Mouse (Mus musculus): ENCODE data around the gene Mip. TPM values are rescaled to one million over a fixed set of nuclear protein-coding genes. Genes with fewer than 3 reads are reported as not detected.

The Mip gene
- not detected for polyA plus RNA-seq (2017; shearing (Covaris generic))

GRCm38 (mm10) chr10:128225538-128225937, at the start of gene Mip:
TSS of gene Mip (plus strand) at chr10:128225838.

GRCm38 (mm10) chr10:128179989-128180388, 45.6 kb upstream of the Mip start, which contains the start of gene Rbms2:
TSS of gene Rbms2 (minus strand) at chr10:128180297.

GRCm38 (mm10) chr10:128194024-128194550, 31.6 kb upstream of the Mip start, which contains the start of gene Gls2:
TSS of gene Gls2 (plus strand) at chr10:128194457.

GRCm38 (mm10) chr10:128211390-128212108, 14.1 kb upstream of the Mip start, which contains the start of gene Spryd4:
TSS of gene Spryd4 (minus strand) at chr10:128211807.

GRCm38 (mm10) chr10:128231697-128232419, 6.2 kb downstream of the Mip start, which contains the start of gene Timeless:
TSS of gene Timeless (plus strand) at chr10:128232065.

GRCm38 (mm10) chr10:128253677-128254255, 28.1 kb downstream of the Mip start, which contains the start of gene Apon:
TSS of gene Apon (plus strand) at chr10:128254096.

GRCm38 (mm10) chr10:128268371-128268770, 42.7 kb downstream of the Mip start, which contains the start of gene Apof:
TSS of gene Apof (plus strand) at chr10:128268671.

GRCm38 (mm10) chr10:128270287-128270841, 44.7 kb downstream of the Mip start, which contains the start of gene Stat2:
TSS of gene Stat2 (plus strand) at chr10:128270559.

Other genes with a start within 250 kb of the Mip start
- not detected for gene Hsd17b6, start 218.2 kb upstream of the Mip start, polyA plus RNA-seq (2017; shearing (Covaris generic))
- 12.5 TPM for gene Prim1, start 210.7 kb upstream of the Mip start, polyA plus RNA-seq (2017; shearing (Covaris generic))
- gene Naca, start 190.3 kb upstream of the Mip start, polyA plus RNA-seq (2017; shearing (Covaris generic)) = 434 TPM
- 208 TPM for gene Ptges3, start 166.9 kb upstream of the Mip start, polyA plus RNA-seq (2017; shearing (Covaris generic))
- 1,081 TPM for gene Atp5b, start 142.6 kb upstream of the Mip start, polyA plus RNA-seq (2017; shearing (Covaris generic))
- 57.3 TPM for gene Baz2a, start 134.3 kb upstream of the Mip start, polyA plus RNA-seq (2017; shearing (Covaris generic))
- 32.3 TPM for gene Rbms2, start 45.5 kb upstream of the Mip start, polyA plus RNA-seq (2017; shearing (Covaris generic))
- gene Gls2, start 31.4 kb upstream of the Mip start, polyA plus RNA-seq (2017; shearing (Covaris generic)) = 4.7 TPM
- 13.5 TPM for gene Spryd4, start 14.0 kb upstream of the Mip start, polyA plus RNA-seq (2017; shearing (Covaris generic))
- 8.9 TPM for gene Timeless, start 6.2 kb downstream of the Mip start, polyA plus RNA-seq (2017; shearing (Covaris generic))
- not detected for gene Apon, start 28.3 kb downstream of the Mip start, polyA plus RNA-seq (2017; shearing (Covaris generic))
- not detected for gene Apof, start 42.8 kb downstream of the Mip start, polyA plus RNA-seq (2017; shearing (Covaris generic))
- gene Stat2, start 44.7 kb downstream of the Mip start, polyA plus RNA-seq (2017; shearing (Covaris generic)) = 34.0 TPM
- not detected for gene Il23a, start 72.9 kb downstream of the Mip start, polyA plus RNA-seq (2017; shearing (Covaris generic))
- 38.5 TPM for gene Pan2, start 77.5 kb downstream of the Mip start, polyA plus RNA-seq (2017; shearing (Covaris generic))
- 20.3 TPM for gene Cnpy2, start 96.6 kb downstream of the Mip start, polyA plus RNA-seq (2017; shearing (Covaris generic))
- 107 TPM for gene Cs, start 111.9 kb downstream of the Mip start, polyA plus RNA-seq (2017; shearing (Covaris generic))
- gene Coq10a, start 143.2 kb downstream of the Mip start, polyA plus RNA-seq (2017; shearing (Covaris generic)) = 24.7 TPM
- gene Ankrd52, start 151.3 kb downstream of the Mip start, polyA plus RNA-seq (2017; shearing (Covaris generic)) = 6.6 TPM
- gene Slc39a5, start 175.4 kb downstream of the Mip start, polyA plus RNA-seq (2017; shearing (Covaris generic)) = not detected
- gene Nabp2, start 185.7 kb downstream of the Mip start, polyA plus RNA-seq (2017; shearing (Covaris generic)) = 47.4 TPM
- gene Rnf41, start 185.8 kb downstream of the Mip start, polyA plus RNA-seq (2017; shearing (Covaris generic)) = 24.5 TPM
- 86.8 TPM for gene Smarcc2, start 233.4 kb downstream of the Mip start, polyA plus RNA-seq (2017; shearing (Covaris generic))

Data from effector memory CD4-positive, alpha-beta T cell, adult 5 months (primary cell).